Mouse (Mus musculus) megakaryocyte, embryonic 14.5 days (primary cell): ENCODE results near the gene Clic4.

Experiments
- FLI1 ChIP-seq: IDR thresholded peaks from 2 replicates; pipeline ENCODE4 v1.6.1; 2012; ENCODE audit warnings: low read length, inconsistent platforms, mixed read lengths
- GATA1 ChIP-seq: IDR thresholded peaks from 3 replicates; pipeline ENCODE4 v1.6.1; 2012; ENCODE audit warnings: mixed read lengths, low read length, inconsistent platforms, borderline replicate concordance

GRCm38 (mm10) chr4:135241106-135241505 lies 31.5 kb downstream of the Clic4 start:
- TF ChIP-seq GATA1 (no peak), FLI1 (no peak)
